Mouse (Mus musculus) retina, postnatal 7 days (tissue): Measurements from ENCODE around the gene Gm49366.
"Not testable (repeated sequence)": the region's sequence is repeated elsewhere in the genome, so short reads cannot be mapped to it uniquely, and the experiment has no call there.

Source experiments
- DNase-seq: peaks from one replicate; pipeline ENCODE4 v3.0.0-alpha.2; 2012; ENCODE audit warnings: low read depth, low spot score

The Gm49366 gene

GRCm38 (mm10) chr12:84032854-84033253, 5.9 kb upstream of the Gm49366 start:
- DNase-seq: no peak

- not testable (repeated sequence) for DNase-seq
Observed at GRCm38 (mm10) chr12:84033302-84033701, 5.4 kb upstream of the Gm49366 start.

- no peak for DNase-seq
Observed at GRCm38 (mm10) chr12:84034108-84034507, 4.6 kb upstream of the Gm49366 start.

GRCm38 (mm10) chr12:84038241-84038640, 494 bp upstream of the Gm49366 start, which contains the start of gene Acot4:
TSS of gene Acot4 (plus strand) at chr12:84038379.
- not testable (repeated sequence) for DNase-seq

- no peak for DNase-seq
Observed at GRCm38 (mm10) chr12:84042248-84042647, 3.5 kb downstream of the Gm49366 start.

GRCm38 (mm10) chr12:84044045-84044444, 5.3 kb downstream of the Gm49366 start:
- DNase-seq: no peak

- no peak for DNase-seq
Observed at GRCm38 (mm10) chr12:84046906-84047305, 8.2 kb downstream of the Gm49366 start.

- DNase-seq: not testable (repeated sequence)
Observed at GRCm38 (mm10) chr12:84050744-84051143, 12.0 kb downstream of the Gm49366 start.

GRCm38 (mm10) chr12:84051937-84052474, 13.3 kb downstream of the Gm49366 start, which contains the start of gene Acot3:
TSS of gene Acot3 (plus strand) at chr12:84052144.
- no peak for DNase-seq

- no peak for DNase-seq
Observed at GRCm38 (mm10) chr12:84052609-84053008, 13.9 kb downstream of the Gm49366 start.

GRCm38 (mm10) chr12:84053173-84053572, 14.4 kb downstream of the Gm49366 start:
- no peak for DNase-seq

- DNase-seq: no peak
Observed at GRCm38 (mm10) chr12:84053679-84054391, 15.1 kb downstream of the Gm49366 start.

GRCm38 (mm10) chr12:84060946-84061345, 22.2 kb downstream of the Gm49366 start:
- no peak for DNase-seq

GRCm38 (mm10) chr12:84062336-84062735, 23.6 kb downstream of the Gm49366 start:
- DNase-seq: no peak

- no peak for DNase-seq
Observed at GRCm38 (mm10) chr12:84063228-84063627, 24.5 kb downstream of the Gm49366 start.

GRCm38 (mm10) chr12:84063833-84064232, 25.1 kb downstream of the Gm49366 start:
- DNase-seq: no peak

- no peak for DNase-seq
Observed at GRCm38 (mm10) chr12:84064621-84065020, 25.9 kb downstream of the Gm49366 start.

GRCm38 (mm10) chr12:84067752-84068151, 29.0 kb downstream of the Gm49366 start:
- no peak for DNase-seq

GRCm38 (mm10) chr12:84068296-84068695, 29.6 kb downstream of the Gm49366 start:
- DNase-seq: no peak

GRCm38 (mm10) chr12:84068986-84069385, 30.3 kb downstream of the Gm49366 start, which contains the start of gene Acot5:
TSS of gene Acot5 (plus strand) at chr12:84069325.
- DNase-seq: no peak

GRCm38 (mm10) chr12:84069582-84069981, 30.8 kb downstream of the Gm49366 start:
- not testable (repeated sequence) for DNase-seq

GRCm38 (mm10) chr12:84071696-84072095, 33.0 kb downstream of the Gm49366 start:
- no peak for DNase-seq

- no peak for DNase-seq
Observed at GRCm38 (mm10) chr12:84077371-84077990, 38.7 kb downstream of the Gm49366 start.
